Mouse (Mus musculus) CD8-positive naive resting alpha-beta T cell, adult 2 months (primary cell): Measurements from ENCODE around the gene Gm20834.
"Not testable (repeated sequence)": the region's sequence is repeated elsewhere in the genome, so short reads cannot be mapped to it uniquely, and the experiment has no call there.

Experiments
- DNase-seq, 2 experiments: peaks; one replicate each; pipeline ENCODE4 v3.0.0; 2022; ENCODE audit warnings: low read depth in 2 of 2, low spot score in 2 of 2

Gm20834 gene

GRCm38 (mm10) chrY:10324489-10324888, at the start of gene Gm20834:
Gm20834 (minus strand) TSS chrY:10324589.
- not testable (repeated sequence) for DNase-seq
